Mouse (Mus musculus) CH12.LX (cell line): ENCODE measurements at regions not wholly inside any gene's neighbourhood (a gene's known extent, or its start where the extent isn't known, plus 50 kb on each side); places are given as distances from the start of the nearest gene placed in this dataset.

Experiments used
- CTCF ChIP-seq, 2 experiments: IDR thresholded peaks in 1 of 2; conservative IDR thresholded peaks in 1 of 2; 2 replicates each; pipeline ENCODE4 v1.5.1; 2011 to 2012; ENCODE audit warnings: low read depth in 2 of 2, low read length in 2 of 2, improper control_type of control experiment in 1 of 2, inconsistent platforms in 1 of 2, mild to moderate bottlenecking in 1 of 2, moderate library complexity in 1 of 2
- EP300 ChIP-seq: IDR thresholded peaks from 2 replicates; pipeline ENCODE4 v1.6.1; 2011; ENCODE audit warnings: low read length, improper control_type of control experiment
- GABPA ChIP-seq: IDR thresholded peaks from 2 replicates; pipeline ENCODE4 v1.6.1; 2012; ENCODE audit warnings: low read depth, low read length, improper control_type of control experiment, inconsistent platforms; ENCODE audit not compliant: insufficient replicate concordance
- KAT2A ChIP-seq: IDR thresholded peaks from 2 replicates; pipeline ENCODE4 v1.6.1; 2012; ENCODE audit warnings: low read length, improper control_type of control experiment, inconsistent platforms; ENCODE audit not compliant: insufficient replicate concordance
- NELFE ChIP-seq: IDR thresholded peaks from 2 replicates; pipeline ENCODE4 v1.6.1; 2011; ENCODE audit warnings: low read depth, low read length, improper control_type of control experiment
- POLR2A ChIP-seq: IDR thresholded peaks from 2 replicates; pipeline ENCODE4 v1.6.1; 2011; ENCODE audit warnings: low read depth, mild to moderate bottlenecking, improper control_type of control experiment, low read length
- RAD21 ChIP-seq: IDR thresholded peaks from 2 replicates; pipeline ENCODE4 v1.6.1; 2011; ENCODE audit warnings: low read depth, mild to moderate bottlenecking, low read length, improper control_type of control experiment, moderate library complexity
- RCOR1 ChIP-seq: conservative IDR thresholded peaks from 2 replicates; pipeline ENCODE4 v1.6.1; 2012; ENCODE audit warnings: low read depth, mild to moderate bottlenecking, inconsistent platforms, low read length, improper control_type of control experiment
- TCF12 ChIP-seq: IDR thresholded peaks from 2 replicates; pipeline ENCODE4 v1.6.1; 2014; ENCODE audit warnings: low read depth, mild to moderate bottlenecking, inconsistent platforms, low read length, improper control_type of control experiment

DNA sequence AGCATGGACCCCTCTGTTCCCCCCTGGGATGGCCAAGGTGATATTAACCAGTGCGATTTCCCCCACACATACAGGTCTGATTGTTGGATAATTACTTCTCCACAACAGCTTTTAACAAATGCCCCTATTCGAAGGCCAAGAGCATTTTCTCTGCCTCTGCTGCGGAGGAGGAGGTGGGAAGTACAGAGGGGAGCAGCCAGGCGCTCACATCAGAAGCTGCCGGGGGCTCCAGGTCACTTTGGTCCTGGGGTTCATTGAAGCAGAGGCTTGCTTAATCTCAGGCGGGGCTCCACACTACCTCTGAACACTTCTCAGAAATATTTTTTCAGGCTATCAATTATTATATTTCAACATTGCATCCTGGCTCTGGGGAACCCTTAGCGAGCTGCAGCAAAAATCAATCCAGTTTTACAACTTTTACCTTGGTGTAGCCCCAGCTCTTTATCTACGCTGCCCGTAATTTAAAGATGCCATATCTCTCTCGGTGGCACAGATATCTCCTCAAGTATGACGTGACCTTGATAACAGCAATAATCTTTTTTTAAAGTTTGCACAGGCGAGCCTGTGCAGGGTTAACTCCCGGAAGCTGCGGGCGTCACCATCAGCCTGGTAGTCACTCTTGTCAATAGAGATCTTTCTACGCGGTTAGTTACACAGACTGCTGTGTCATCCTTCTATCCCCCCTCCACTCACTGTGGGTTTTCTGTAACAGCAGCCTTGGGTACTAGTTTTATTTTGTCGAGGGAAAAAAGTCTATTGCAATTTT is 307.5 kb upstream of the Pou3f3 start:
- TF ChIP-seq CTCF (conservative IDR thresholded peaks at IDR 0.05 in 1 of 2, IDR thresholded peaks at IDR 0.05 in 1 of 2; ENCODE audit: low read depth in 2 of 2, low read length in 2 of 2) (no peak), EP300 (no peak), POLR2A (no peak), NELFE (no peak), RAD21 (no peak), KAT2A (no peak), TCF12 (no peak), GABPA (no peak), RCOR1 (no peak)
